Mouse (Mus musculus) CH12.LX (cell line): ENCODE results near the gene Pdyn. TPM values are rescaled to one million over a fixed set of nuclear protein-coding genes. Genes with fewer than 3 reads are reported as not detected.

ENCODE experiments used
- DNase-seq: peaks from one replicate; pipeline ENCODE4 v3.0.0-alpha.2; 2013; ENCODE audit errors: extremely low read depth
- H3K27ac ChIP-seq: 2 replicates; pipeline ENCODE4 v1.5.1; 2012; ENCODE audit warnings: low read depth, mild to moderate bottlenecking, control low read depth, moderate library complexity; ENCODE audit not compliant: insufficient read depth
- H3K27me3 ChIP-seq: replicated peaks from 2 replicates; pipeline ENCODE3; 2012; ENCODE audit warnings: inconsistent platforms
- H3K36me3 ChIP-seq, 2 experiments: replicated peaks in 1 of 2; 2 replicates each; pipeline versions ENCODE3 to v1.6.1; 2012; ENCODE audit warnings: inconsistent platforms in 1 of 2, low read length in 1 of 2, mild to moderate bottlenecking in 1 of 2, mixed read lengths in 1 of 2, moderate library complexity in 1 of 2; ENCODE audit not compliant: control insufficient read depth in 1 of 2, insufficient read depth in 1 of 2
- H3K4me1 ChIP-seq, 2 experiments: 2 replicates each; pipeline ENCODE4 v1.6.1; 2012; ENCODE audit warnings: inconsistent platforms in 1 of 2, moderate library complexity in 1 of 2; ENCODE audit not compliant: insufficient read depth in 2 of 2, control insufficient read depth in 1 of 2
- H3K4me2 ChIP-seq: 2 replicates; pipeline ENCODE4 v1.6.1; 2012; ENCODE audit warnings: low read depth, mild to moderate bottlenecking, control low read depth; ENCODE audit not compliant: poor library complexity, insufficient read depth, severe bottlenecking
- H3K4me3 ChIP-seq, 3 experiments: fragments of 150-350 bp in 1 of 3; sonication (generic) in 1 of 3; replicated peaks in 1 of 3; 2 replicates each; pipeline versions ENCODE3 to v1.5.1; 2011 to 2012; ENCODE audit warnings: low read depth in 2 of 3, low read length in 2 of 3, mild to moderate bottlenecking in 2 of 3, moderate library complexity in 2 of 3, control low read depth in 1 of 3, improper control_type of control experiment in 1 of 3, inconsistent platforms in 1 of 3, mixed read lengths in 1 of 3; ENCODE audit not compliant: poor library complexity in 1 of 3
- H3K79me2 ChIP-seq: replicated peaks from 2 replicates; pipeline ENCODE4 v1.6.1; 2012; ENCODE audit warnings: mild to moderate bottlenecking, moderate library complexity; ENCODE audit not compliant: control insufficient read depth, poor library complexity, insufficient read depth, severe bottlenecking; ENCODE audit errors: extremely low read depth
- H3K9ac ChIP-seq: 2 replicates; pipeline ENCODE4 v1.6.1; 2012; ENCODE audit warnings: low read depth, mild to moderate bottlenecking, control low read depth, moderate library complexity; ENCODE audit not compliant: insufficient read depth
- H3K9me3 ChIP-seq: replicated peaks from 2 replicates; pipeline ENCODE3; 2012; ENCODE audit warnings: low read length, inconsistent platforms, mixed read lengths
- CHD1 ChIP-seq: IDR thresholded peaks from 2 replicates; pipeline ENCODE4 v1.6.1; 2012; ENCODE audit warnings: low read depth, low read length, improper control_type of control experiment, inconsistent platforms
- E2F4 ChIP-seq: IDR thresholded peaks from 2 replicates; pipeline ENCODE4 v1.6.1; 2011; ENCODE audit warnings: low read depth, low read length, improper control_type of control experiment; ENCODE audit not compliant: insufficient replicate concordance
- ELF1 ChIP-seq: IDR thresholded peaks from 2 replicates; pipeline ENCODE4 v1.6.1; 2014; ENCODE audit warnings: low read depth, mild to moderate bottlenecking, inconsistent platforms, low read length, improper control_type of control experiment
- EP300 ChIP-seq: IDR thresholded peaks from 2 replicates; pipeline ENCODE4 v1.6.1; 2011; ENCODE audit warnings: low read length, improper control_type of control experiment
- GABPA ChIP-seq: IDR thresholded peaks from 2 replicates; pipeline ENCODE4 v1.6.1; 2012; ENCODE audit warnings: low read depth, low read length, improper control_type of control experiment, inconsistent platforms; ENCODE audit not compliant: insufficient replicate concordance
- IRF4 ChIP-seq: IDR thresholded peaks from 2 replicates; pipeline ENCODE4 v1.6.1; 2014; ENCODE audit warnings: low read depth, mild to moderate bottlenecking, inconsistent platforms, low read length, improper control_type of control experiment
- MAFK ChIP-seq: IDR thresholded peaks from 2 replicates; pipeline ENCODE4 v1.6.1; 2011; ENCODE audit warnings: low read length, improper control_type of control experiment; ENCODE audit not compliant: insufficient replicate concordance
- MAX ChIP-seq: IDR thresholded peaks from 2 replicates; pipeline ENCODE4 v1.6.1; 2011; ENCODE audit warnings: low read length, improper control_type of control experiment
- MAZ ChIP-seq: IDR thresholded peaks from 2 replicates; pipeline ENCODE4 v1.6.1; 2012; ENCODE audit warnings: low read depth, mild to moderate bottlenecking, inconsistent platforms, low read length, improper control_type of control experiment, moderate library complexity
- MXI1 ChIP-seq: IDR thresholded peaks from 2 replicates; pipeline ENCODE4 v1.6.1; 2011; ENCODE audit warnings: mild to moderate bottlenecking, low read depth, low read length, improper control_type of control experiment
- SIN3A ChIP-seq: IDR thresholded peaks from 2 replicates; pipeline ENCODE4 v1.6.1; 2012; ENCODE audit warnings: low read length, improper control_type of control experiment, inconsistent platforms
- TBP ChIP-seq: conservative IDR thresholded peaks from 2 replicates; pipeline ENCODE4 v1.6.1; 2011; ENCODE audit warnings: low read depth, low read length, improper control_type of control experiment
- TCF12 ChIP-seq: IDR thresholded peaks from 2 replicates; pipeline ENCODE4 v1.6.1; 2014; ENCODE audit warnings: low read depth, mild to moderate bottlenecking, inconsistent platforms, low read length, improper control_type of control experiment
- ZKSCAN1 ChIP-seq: IDR thresholded peaks from 2 replicates; pipeline ENCODE4 v1.6.1; 2012; ENCODE audit warnings: low read depth, inconsistent platforms, low read length, improper control_type of control experiment, borderline replicate concordance
- ZNF384 ChIP-seq: IDR thresholded peaks from 2 replicates; pipeline ENCODE4 v1.6.1; 2012; ENCODE audit warnings: low read depth, low read length, improper control_type of control experiment, inconsistent platforms
- dilution Hi-C: fragments of 300-500 bp; cut with MboI; formaldehyde crosslinking; loops from 2 replicates; pipeline ENCODE4 v1.14.3; 2020; ENCODE audit warnings: low sequenced_read_pairs; ENCODE audit not compliant: extremely low pct_unique_long_range_greater_than_20kb, extremely low pct_ligation_motif_present
- in situ Hi-C: fragments of 300-500 bp; cut with MboI; formaldehyde crosslinking; loops from 3 replicates; pipeline ENCODE4 v1.14.3; 2019; ENCODE audit warnings: low sequenced_read_pairs, low pct_ligation_motif_present, low pct_unique_long_range_greater_than_20kb, mixed read lengths
- polyA plus RNA-seq: library from polyadenylated mRNA; unstranded; fragments of >175 nt; gene quantifications from 2 replicates; pipeline ENCODE4 v1.2.1, GENCODE M21; 2012; ENCODE audit warnings: low read depth; ENCODE audit not compliant: insufficient read length
- total RNA-seq, 2 experiments: library from RNA; depleted of rRNA; stranded (reverse); fragments of 300-350 nt in 1 of 2; fragments of >200 nt in 1 of 2; gene quantifications; 2 replicates each; pipeline ENCODE4 v1.2.3; 2012 to 2014

The Pdyn gene
- total and polyA plus RNA-seq, 3 experiments, result not detected

DNA sequence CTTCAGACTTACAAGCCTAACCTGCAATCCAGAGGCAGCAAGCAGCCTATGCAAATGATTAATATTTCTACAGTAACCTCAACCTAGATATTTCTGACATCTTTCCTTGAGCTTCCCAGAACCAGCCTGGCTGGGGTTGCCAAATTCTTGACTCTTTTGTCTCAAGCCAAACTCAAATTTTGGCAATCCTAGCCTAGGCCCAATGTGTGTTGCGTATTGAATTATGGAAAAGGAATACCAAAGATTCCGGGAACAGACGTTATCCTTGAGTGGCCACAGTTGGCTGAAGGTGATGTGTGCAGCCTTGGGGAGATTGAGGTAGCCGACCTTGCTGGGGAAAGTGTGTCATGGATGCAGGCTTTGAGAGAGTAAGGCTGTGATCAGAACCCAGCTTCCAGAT, 40.8 kb downstream of the Pdyn start:
- in situ Hi-C loops, result no loop called here
- Histone ChIP-seq H3K4me1 (no peaks in the 10 kb centered on the region), H3K4me2 (no peak overlapping the region), H3K36me3 (no peaks in the 10 kb centered on the region), H3K79me2 (no peaks in the 10 kb centered on the region), H3K27me3 (no peaks in the 10 kb centered on the region), H3K4me3 (no peak overlapping the region), H3K9ac (no peak overlapping the region), H3K9me3 (no peaks in the 10 kb centered on the region), H3K27ac (no peak overlapping the region)
- DNase-seq, result no peak
- no peak for TF ChIP-seq GABPA
- dilution Hi-C loops, result no loop called here

- H3K4me2 ChIP-seq, result no peak overlapping the region
- no peak overlapping the region for H3K9ac ChIP-seq
- H3K36me3 ChIP-seq, result no peaks in the 10 kb centered on the region
- H3K9me3 ChIP-seq, result peaks cover 5% of the 10 kb centered on the region
- no peaks in the 10 kb centered on the region for H3K27me3 ChIP-seq
- no peaks in the 10 kb centered on the region for H3K79me2 ChIP-seq
- no peak overlapping the region for H3K27ac ChIP-seq
- peaks cover 5 to 8% of the 10 kb centered on the region in 2 experiments for H3K4me1 ChIP-seq
- dilution Hi-C loops, result no loop called here
- TF ChIP-seq EP300 (no peak), MAFK (no peak), ZNF384 (no peak), MAZ (no peak), GABPA (no peak), TBP (no peak), TCF12 (no peak)
- DNase-seq, result no peak
- H3K4me3 ChIP-seq, result no peak overlapping the region
- in situ Hi-C loops, result no loop called here
Measured at GRCm38 (mm10) chr2:129655033-129655432, 44.6 kb downstream of the Pdyn start.

DNA sequence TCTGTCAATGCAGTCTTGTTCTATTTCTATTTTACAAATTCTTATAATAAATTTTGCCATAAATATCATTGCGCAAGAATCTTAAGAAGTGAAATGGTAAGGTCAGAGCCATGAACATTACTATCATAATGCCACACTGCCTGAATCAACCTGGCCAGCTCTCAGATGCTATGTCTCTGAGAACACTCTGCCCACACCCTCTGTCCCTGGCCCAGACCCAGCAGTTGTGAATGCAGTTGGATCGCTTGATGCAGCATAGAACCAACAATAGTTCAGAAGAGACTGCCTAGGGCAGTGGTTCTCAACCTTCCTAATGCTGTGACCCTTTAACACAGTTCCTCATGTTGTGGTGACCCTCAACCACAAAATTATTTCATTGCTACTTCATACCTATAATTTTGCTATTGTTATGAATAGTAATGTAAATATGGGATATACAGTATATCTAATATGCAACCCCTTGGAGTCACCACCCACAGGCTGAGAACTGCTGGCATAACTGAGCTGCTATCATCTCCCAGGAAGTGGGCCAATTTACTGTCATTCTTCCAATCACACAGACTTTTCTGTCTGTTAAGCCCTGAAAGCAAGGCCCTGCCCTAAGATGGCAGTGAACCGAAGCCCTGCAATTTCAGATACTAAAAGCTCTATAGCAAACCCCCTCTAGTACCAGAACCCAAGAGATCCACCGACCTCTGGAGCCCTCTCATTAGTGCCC, 45.3 kb downstream of the Pdyn start:
- no peak for DNase-seq
- no peaks in the 10 kb centered on the region for H3K27me3 ChIP-seq
- TF ChIP-seq CHD1 (no peak), SIN3A (no peak), ZKSCAN1 (no peak), ELF1 (no peak), MAX (no peak), IRF4 (no peak), ZNF384 (no peak), MXI1 (no peak), E2F4 (no peak), MAFK (no peak), TBP (no peak)
- dilution Hi-C loops, result no loop called here
- H3K4me3 ChIP-seq, result no peak overlapping the region
- no peaks in the 10 kb centered on the region for H3K79me2 ChIP-seq
- in situ Hi-C loops, result no loop called here
- H3K9ac ChIP-seq, result no peak overlapping the region
- H3K9me3 ChIP-seq, result peaks cover 5% of the 10 kb centered on the region
- H3K27ac ChIP-seq, result no peak overlapping the region
- H3K4me1 ChIP-seq, result peaks cover 5 to 8% of the 10 kb centered on the region in 2 experiments
- H3K4me2 ChIP-seq, result no peak overlapping the region
- H3K36me3 ChIP-seq, result no peaks in the 10 kb centered on the region
